In the genomic region with DNA sequence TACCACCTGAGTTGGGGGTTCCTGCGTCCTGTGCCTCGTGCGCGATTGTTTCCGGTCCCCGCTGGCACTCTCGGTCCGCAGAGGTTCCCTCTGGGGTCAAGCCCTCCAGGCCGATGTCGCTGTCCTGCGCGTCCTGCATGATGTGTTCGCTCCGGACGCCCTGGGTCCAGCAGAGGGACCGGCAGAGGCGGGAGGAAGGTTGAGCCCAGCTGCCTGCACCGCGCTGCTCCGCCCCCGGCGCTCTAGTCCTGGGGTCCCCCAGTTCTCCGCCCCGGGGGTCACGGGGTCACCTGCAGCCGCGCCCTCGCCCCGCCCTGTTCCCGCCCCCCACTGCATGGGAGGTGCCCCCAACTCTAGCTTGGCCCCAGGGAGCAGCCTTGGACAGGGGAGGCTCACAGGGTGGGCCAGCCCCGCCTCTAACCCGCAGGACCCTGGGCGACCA, we compare ENCODE assay signal across 8 mouse cellular contexts. TPM values are rescaled to one million over a fixed set of nuclear protein-coding genes. Genes with fewer than 3 reads are reported as not detected.
A peak's percentile ranks its signal among the peaks of the same experiment; 100 is the strongest.
DNase-seq lines count a peak whose midpoint lies in the region; ATAC-seq lines count a peak whose summit lies in the region.

No protein-coding gene starts in this region.

- DNase-seq in heart, postnatal 25 days (ENCODE audit: low spot score): no peak
- DNase-seq in embryo, embryonic 9.5 days (ENCODE audit: extremely low spot score): peak; percentile 63
- DNase-seq in midbrain, embryonic 11.5 days (ENCODE audit: low spot score, missing footprints): peak; percentile 93
- no peak for DNase-seq in layer of hippocampus, adult 18-20 months (ENCODE audit: low spot score in 2 of 2)
- DNase-seq in cerebellum, adult 11-12 months: no peak
- no peak for DNase-seq in frontal cortex, postnatal 25 days (ENCODE audit: low spot score in 2 of 2)

- intact Hi-C loops in heart, postnatal 25 days (cut with DNase I): no loop called here

- peak overlapping the region; percentile 65 for H3K9ac ChIP-seq in heart, embryonic 11.5 days (ENCODE audit: low read depth, low read length)
- H3K9ac ChIP-seq in hindbrain, embryonic 15.5 days: peak overlapping the region; percentile 9; the same call in 1 of the 2 replicates
- H3K9ac ChIP-seq in midbrain, embryonic 11.5 days (ENCODE audit: low read length): peak overlapping the region; percentile 70

- H3K4me2 ChIP-seq in heart, embryonic 11.5 days: peak overlapping the region; percentile 75
- H3K4me2 ChIP-seq in hindbrain, embryonic 15.5 days: peak overlapping the region; percentile 91
- H3K4me2 ChIP-seq in midbrain, embryonic 11.5 days: peak overlapping the region; percentile 92

- no peak overlapping the region for H3K27ac ChIP-seq in heart, embryonic 11.5 days (ENCODE audit: low read depth, low read length)
- H3K27ac ChIP-seq in hindbrain, embryonic 15.5 days (replicated peaks): no peak overlapping the region
- no peak overlapping the region for H3K27ac ChIP-seq in midbrain, embryonic 11.5 days (ENCODE audit: low read depth, low read length)

- ATAC-seq in heart, embryonic 11.5 days (replicated peaks; ENCODE audit: insufficient number of reproducible peaks, low FRiP score, low TSS enrichment): peak; percentile 72
- ATAC-seq in hindbrain, embryonic 15.5 days (ENCODE audit: low FRiP score, low read depth): no peak
- ATAC-seq in midbrain, embryonic 11.5 days (ENCODE audit: low FRiP score): peak; percentile 62

- H3K27me3 ChIP-seq in heart, embryonic 11.5 days (ENCODE audit: control insufficient read depth, insufficient read depth, low read length): peaks cover 36% of the 10 kb centered on the region
- peaks cover 19% of the 10 kb centered on the region for H3K27me3 ChIP-seq in hindbrain, embryonic 15.5 days
- H3K27me3 ChIP-seq in midbrain, embryonic 11.5 days (ENCODE audit: control insufficient read depth, insufficient read depth, low read length): no peaks in the 10 kb centered on the region

- 1% methylated on average over 33 of the region's 33 CpGs for WGBS in heart, embryonic 11.5 days (ENCODE audit: insufficient replicate concordance)
- 1% methylated on average over 33 of the region's 33 CpGs for WGBS in hindbrain, embryonic 15.5 days
- WGBS in midbrain, embryonic 11.5 days: under 1% methylated on average over 33 of the region's 33 CpGs

- peaks cover 16% of the 10 kb centered on the region for H3K4me1 ChIP-seq in heart, embryonic 11.5 days (ENCODE audit: control insufficient read depth, insufficient read depth, low read length)
- peaks cover 10% of the 10 kb centered on the region for H3K4me1 ChIP-seq in hindbrain, embryonic 15.5 days (replicated peaks)
- H3K4me1 ChIP-seq in midbrain, embryonic 11.5 days (ENCODE audit: control insufficient read depth, insufficient read depth, low read length): peaks cover 32% of the 10 kb centered on the region

- no peaks in the 10 kb centered on the region for H3K36me3 ChIP-seq in heart, embryonic 11.5 days (ENCODE audit: control insufficient read depth, insufficient read depth, low read length)
- H3K36me3 ChIP-seq in hindbrain, embryonic 15.5 days: no peaks in the 10 kb centered on the region
- H3K36me3 ChIP-seq in midbrain, embryonic 11.5 days (ENCODE audit: control insufficient read depth, insufficient read depth, low read length): no peaks in the 10 kb centered on the region

- peak overlapping the region; percentile 46 for H3K4me3 ChIP-seq in heart, embryonic 11.5 days (ENCODE audit: low read depth, low read length)
- peak overlapping the region; percentile 43 for H3K4me3 ChIP-seq in hindbrain, embryonic 15.5 days
- H3K4me3 ChIP-seq in midbrain, embryonic 11.5 days (ENCODE audit: low read depth, low read length): peak overlapping the region; percentile 52

- H3K9me3 ChIP-seq in heart, embryonic 11.5 days (replicated peaks; ENCODE audit: control insufficient read depth, low read length): no peaks in the 10 kb centered on the region
- no peaks in the 10 kb centered on the region for H3K9me3 ChIP-seq in hindbrain, embryonic 15.5 days
- H3K9me3 ChIP-seq in midbrain, embryonic 11.5 days (ENCODE audit: control insufficient read depth, low read length): no peaks in the 10 kb centered on the region

RNA-seq across cellular contexts. Expression of a gene that starts 13.4 kb away (rescaled TPM):
- 14.3 TPM in 2 replicates for polyA plus RNA-seq in heart, embryonic 11.5 days (2014; fragmentation: Nextera tagmentation; extraction: Ambion mirVana)
- total RNA-seq in heart, postnatal 25 days (2021): 10 to 100 TPM; 11.8 to 13.7 TPM
- 7.2 and 12.2 TPM in 2 replicates for polyA plus RNA-seq in hindbrain, embryonic 15.5 days (2015; fragmentation: Nextera tagmentation; extraction: Ambion mirVana)
- polyA plus RNA-seq in midbrain, embryonic 11.5 days (2014; fragmentation: Nextera tagmentation; extraction: Ambion mirVana): 22.8 and 26.0 TPM in 2 replicates
- 1 to 10 TPM; 2.6 to 2.8 TPM for total RNA-seq in layer of hippocampus, adult 18-20 months (2021)

Comparison
In these comparisons a context has a peak if more than half of its experiments do, and no peak if none do; other contexts are left out.
1. H3K9ac ChIP-seq: peak in every context shown above with its lines; median percentile 70 in midbrain, embryonic 11.5 days; 65 in heart, embryonic 11.5 days; 9 in hindbrain, embryonic 15.5 days.
2. DNase-seq: peak in embryo, embryonic 9.5 days (single experiment) and midbrain, embryonic 11.5 days (single experiment); none in heart, postnatal 25 days (single experiment), layer of hippocampus, adult 18-20 months (0 of 2), cerebellum, adult 11-12 months (single experiment) and frontal cortex, postnatal 25 days (0 of 2).
3. Peak in every context shown above with its lines, with median percentiles within 50 percentile points of each other: H3K4me2 ChIP-seq and H3K4me3 ChIP-seq.